Mouse (Mus musculus) hindbrain, embryonic 13.5 days (tissue): Measurements from ENCODE around the gene Hormad2. TPM values are rescaled to one million over a fixed set of nuclear protein-coding genes. Genes with fewer than 3 reads are reported as not detected.

ENCODE experiments used
- ATAC-seq: fragments of 200-750 bp; cut with Nextera tagmentation; 2 replicates; pipeline ENCODE4 v1.8.0; 2017; ENCODE audit warnings: moderate TSS enrichment; ENCODE audit not compliant: low FRiP score
- H3K27ac ChIP-seq: fragments of 300-500 bp; sonication (generic); 2 replicates; pipeline ENCODE4 v1.5.1; 2015; ENCODE audit warnings: inconsistent platforms, mild to moderate bottlenecking, moderate library complexity
- H3K27me3 ChIP-seq: fragments of 300-500 bp; sonication (generic); 2 replicates; pipeline ENCODE4 v1.6.1; 2015; ENCODE audit warnings: mild to moderate bottlenecking, inconsistent platforms
- H3K36me3 ChIP-seq: fragments of 300-500 bp; sonication (generic); 2 replicates; pipeline ENCODE4 v1.6.1; 2015; ENCODE audit warnings: mild to moderate bottlenecking, inconsistent platforms
- H3K4me1 ChIP-seq: fragments of 300-500 bp; sonication (generic); replicated peaks from 2 replicates; pipeline ENCODE4 v1.6.1; 2015; ENCODE audit warnings: inconsistent platforms
- H3K4me2 ChIP-seq: fragments of 300-500 bp; sonication (generic); 2 replicates; pipeline ENCODE4 v1.6.1; 2015; ENCODE audit warnings: inconsistent platforms, mild to moderate bottlenecking, moderate library complexity
- H3K4me3 ChIP-seq: fragments of 300-500 bp; sonication (generic); 2 replicates; pipeline ENCODE4 v1.5.1; 2015; ENCODE audit warnings: mild to moderate bottlenecking, inconsistent platforms
- H3K9ac ChIP-seq: fragments of 300-500 bp; sonication (generic); 2 replicates; pipeline ENCODE4 v1.6.1; 2015; ENCODE audit warnings: mild to moderate bottlenecking, inconsistent platforms
- H3K9me3 ChIP-seq: fragments of 300-500 bp; sonication (generic); 2 replicates; pipeline ENCODE4 v1.6.1; 2016; ENCODE audit warnings: inconsistent platforms
- WGBS: fragments of 180-500 bp; shearing (Covaris S2); methylation state at CpG from one replicate; pipeline ENCODE4 v1.1.7; 2015; 5-methylcytosine and 5-hydroxymethylcytosine counted together
- polyA plus RNA-seq: library from polyadenylated mRNA; unstranded; fragments of >200 nt; fragmentation: Nextera tagmentation; extraction: Ambion mirVana; gene quantifications from 2 replicates; pipeline ENCODE4 v1.2.1, GENCODE M21; 2015

The Hormad2 gene
- polyA plus RNA-seq, 1 experiment from 2014 or later = not detected

DNA sequence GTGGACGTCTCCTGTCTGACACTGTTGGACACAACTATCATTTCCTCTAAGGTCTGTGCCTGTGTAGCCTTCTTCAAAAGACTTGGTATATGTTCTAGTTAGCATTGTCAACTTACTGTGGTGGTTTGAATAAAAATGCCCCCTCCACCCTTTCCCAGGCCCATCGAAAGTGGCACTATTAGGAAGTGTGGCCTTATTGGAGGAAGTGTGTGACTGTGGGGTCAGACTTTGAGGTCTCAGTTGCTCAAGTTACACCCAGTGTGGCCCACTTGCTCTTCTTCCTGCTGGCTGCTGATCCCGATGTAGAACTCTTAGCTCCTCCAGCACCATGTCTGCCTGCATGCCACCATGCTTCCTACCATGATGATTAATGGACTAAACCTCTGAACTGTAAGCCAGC is 112.7 kb downstream of the Hormad2 start:
- no peak overlapping the region for H3K9ac ChIP-seq
- no peak overlapping the region for H3K4me2 ChIP-seq
- H3K4me3 ChIP-seq = no peak overlapping the region
- H3K36me3 ChIP-seq = no peaks in the 10 kb centered on the region
- ATAC-seq = no peak
- H3K9me3 ChIP-seq = no peaks in the 10 kb centered on the region
- H3K27ac ChIP-seq = no peak overlapping the region
- WGBS = 83% methylated on average over 3 of the region's 3 CpGs
- H3K4me1 ChIP-seq = no peaks in the 10 kb centered on the region
- H3K27me3 ChIP-seq = no peaks in the 10 kb centered on the region

DNA sequence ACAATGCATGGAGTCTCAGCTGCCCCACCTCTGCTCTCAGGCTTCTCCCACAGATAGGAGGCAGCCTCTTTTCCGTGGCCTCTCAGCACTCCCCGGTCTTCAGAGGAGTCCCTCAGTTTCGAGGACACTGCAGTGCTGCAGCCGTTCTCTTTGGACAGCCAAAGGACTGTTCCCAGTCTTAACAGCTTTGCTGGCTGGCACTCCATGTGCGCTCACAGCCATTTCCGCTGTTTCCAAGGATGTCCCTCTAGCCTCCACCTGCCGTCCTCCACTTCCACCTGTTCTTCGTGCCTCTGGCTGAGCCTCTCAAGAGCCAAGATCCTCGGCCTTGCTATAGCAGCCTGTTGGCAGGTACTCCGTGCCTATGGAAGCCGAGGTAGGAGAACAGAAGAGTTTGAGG is 117.4 kb downstream of the Hormad2 start:
- H3K9me3 ChIP-seq = no peaks in the 10 kb centered on the region
- no peaks in the 10 kb centered on the region for H3K4me1 ChIP-seq
- H3K36me3 ChIP-seq = no peaks in the 10 kb centered on the region
- no peak overlapping the region for H3K4me2 ChIP-seq
- no peak overlapping the region for H3K9ac ChIP-seq
- H3K4me3 ChIP-seq = no peak overlapping the region
- H3K27ac ChIP-seq = no peak overlapping the region
- no peak for ATAC-seq
- 70% methylated on average over 11 of the region's 11 CpGs for WGBS
- no peaks in the 10 kb centered on the region for H3K27me3 ChIP-seq

DNA sequence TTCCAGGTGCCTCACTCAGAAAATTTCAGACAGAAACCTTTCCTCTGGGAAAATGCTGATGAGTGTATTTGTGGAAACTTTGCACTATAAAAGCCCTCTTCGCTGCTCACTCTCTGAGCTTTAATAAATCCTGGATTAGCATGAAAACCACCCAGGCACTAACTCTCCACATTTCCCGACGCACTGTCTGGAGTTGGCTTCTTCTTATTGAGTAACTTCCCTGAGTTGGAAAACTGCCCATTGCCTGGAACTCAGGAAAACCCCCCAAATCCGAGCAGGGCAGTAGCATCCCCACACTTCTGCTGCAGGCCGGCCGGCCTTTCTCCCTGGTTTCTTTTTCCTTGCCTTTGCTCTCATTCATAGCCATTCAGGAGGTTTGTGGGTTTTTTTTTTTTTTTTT is 118.0 kb downstream of the Hormad2 start:
- Histone ChIP-seq H3K9me3 (no peaks in the 10 kb centered on the region), H3K36me3 (no peaks in the 10 kb centered on the region), H3K4me2 (no peak overlapping the region), H3K4me1 (no peaks in the 10 kb centered on the region), H3K27me3 (no peaks in the 10 kb centered on the region), H3K27ac (no peak overlapping the region), H3K9ac (no peak overlapping the region), H3K4me3 (no peak overlapping the region)
- WGBS = 60% methylated on average over 6 of the region's 6 CpGs
- ATAC-seq = no peak

DNA sequence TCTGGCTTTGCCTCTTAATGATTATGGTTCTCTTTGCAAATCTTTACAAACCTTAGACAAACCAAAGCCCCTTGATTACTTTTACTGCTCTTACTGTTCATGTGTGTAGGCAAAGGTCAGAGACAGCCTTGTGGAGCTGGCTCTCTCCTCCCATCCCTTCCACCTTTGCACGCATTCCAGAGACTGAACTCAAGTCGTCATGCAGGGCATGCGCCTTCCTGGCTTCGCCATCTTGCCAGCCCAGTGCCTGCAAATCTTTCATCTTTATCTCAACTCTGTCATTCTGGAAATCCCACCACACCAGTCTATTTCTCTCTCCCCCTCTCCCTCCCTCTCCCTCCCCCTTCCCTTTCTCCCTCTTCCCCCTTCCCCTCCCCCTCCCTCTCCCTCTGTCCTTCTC is 120.0 kb downstream of the Hormad2 start:
- H3K9ac ChIP-seq = no peak overlapping the region
- H3K9me3 ChIP-seq = no peaks in the 10 kb centered on the region
- no peaks in the 10 kb centered on the region for H3K4me1 ChIP-seq
- no peak overlapping the region for H3K4me3 ChIP-seq
- 64% methylated on average over 4 of the region's 4 CpGs for WGBS
- H3K4me2 ChIP-seq = no peak overlapping the region
- no peak for ATAC-seq
- no peak overlapping the region for H3K27ac ChIP-seq
- H3K36me3 ChIP-seq = no peaks in the 10 kb centered on the region
- no peaks in the 10 kb centered on the region for H3K27me3 ChIP-seq

DNA sequence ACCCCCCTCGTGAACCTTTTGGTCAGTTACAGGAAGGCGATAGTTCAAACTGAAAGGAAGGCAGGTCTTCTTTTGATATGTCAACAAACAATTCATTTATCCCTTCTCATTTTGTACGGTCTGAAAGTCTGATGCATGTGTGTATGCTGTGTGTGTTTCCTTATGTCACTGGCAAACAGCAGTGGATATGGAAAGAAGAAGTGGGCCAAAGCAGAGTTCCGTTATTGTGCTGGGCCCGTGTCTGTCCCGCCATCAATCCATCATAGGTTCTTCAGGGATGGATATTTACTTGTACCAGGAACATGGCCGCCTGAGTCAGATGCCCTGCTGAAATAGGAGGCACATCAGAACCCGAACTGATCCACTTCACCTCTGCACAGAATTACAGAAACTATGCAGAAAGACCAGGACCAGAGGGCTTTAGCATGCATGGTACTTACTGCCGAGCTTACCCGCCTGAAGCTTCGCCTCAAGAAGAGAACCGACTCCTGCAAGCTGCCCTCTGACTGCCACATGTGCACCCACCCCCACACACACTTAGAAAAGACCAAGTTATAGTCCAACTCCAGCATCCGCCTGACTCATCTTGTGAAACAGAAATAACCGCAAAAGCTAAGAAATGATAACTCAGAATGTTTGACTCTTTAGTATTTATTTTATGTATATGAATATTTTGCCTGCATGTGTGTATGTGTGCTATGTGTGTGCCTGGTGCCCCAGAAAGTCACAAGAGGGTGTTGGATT is 121.5 kb downstream of the Hormad2 start:
- Histone ChIP-seq H3K4me3 (no peak overlapping the region), H3K27ac (no peak overlapping the region), H3K4me1 (no peaks in the 10 kb centered on the region), H3K9ac (no peak overlapping the region), H3K27me3 (no peaks in the 10 kb centered on the region), H3K9me3 (no peaks in the 10 kb centered on the region), H3K36me3 (no peaks in the 10 kb centered on the region), H3K4me2 (no peak overlapping the region)
- WGBS = 93% methylated on average over 14 of the region's 14 CpGs
- no peak for ATAC-seq

GRCm38 (mm10) chr11:4318011-4318410 is 122.9 kb downstream of the Hormad2 start:
- ATAC-seq = no peak
- Histone ChIP-seq H3K4me3 (no peak overlapping the region), H3K9ac (no peak overlapping the region), H3K27me3 (no peaks in the 10 kb centered on the region), H3K4me1 (no peaks in the 10 kb centered on the region), H3K27ac (no peak overlapping the region), H3K4me2 (no peak overlapping the region), H3K9me3 (no peaks in the 10 kb centered on the region), H3K36me3 (no peaks in the 10 kb centered on the region)
- WGBS = 88% methylated on average over 3 of the region's 3 CpGs

DNA sequence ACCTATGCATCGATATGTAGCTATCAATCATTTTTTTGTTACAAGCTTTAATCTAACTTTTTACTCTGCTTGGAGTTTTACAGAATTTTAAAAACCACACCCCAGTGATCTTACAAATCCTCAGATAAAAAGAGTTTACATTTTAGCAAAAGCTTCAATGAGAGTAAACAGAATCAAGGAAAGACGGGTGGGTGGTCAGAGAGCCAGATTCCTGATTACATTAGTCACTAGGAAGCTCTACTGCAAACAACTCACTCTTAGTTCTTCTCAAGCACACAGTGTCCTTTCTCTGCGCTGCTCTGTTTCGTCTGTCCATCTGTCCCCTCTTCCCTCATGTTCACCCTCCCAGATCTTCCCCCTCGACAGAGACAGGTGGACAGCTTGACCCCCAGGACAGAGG is 123.6 kb downstream of the Hormad2 start:
- Histone ChIP-seq H3K9me3 (no peaks in the 10 kb centered on the region), H3K4me2 (no peak overlapping the region), H3K27ac (no peak overlapping the region), H3K4me3 (no peak overlapping the region), H3K9ac (no peak overlapping the region), H3K36me3 (no peaks in the 10 kb centered on the region), H3K27me3 (no peaks in the 10 kb centered on the region), H3K4me1 (no peaks in the 10 kb centered on the region)
- ATAC-seq = no peak
- 69% methylated on average over 5 of the region's 5 CpGs for WGBS

DNA sequence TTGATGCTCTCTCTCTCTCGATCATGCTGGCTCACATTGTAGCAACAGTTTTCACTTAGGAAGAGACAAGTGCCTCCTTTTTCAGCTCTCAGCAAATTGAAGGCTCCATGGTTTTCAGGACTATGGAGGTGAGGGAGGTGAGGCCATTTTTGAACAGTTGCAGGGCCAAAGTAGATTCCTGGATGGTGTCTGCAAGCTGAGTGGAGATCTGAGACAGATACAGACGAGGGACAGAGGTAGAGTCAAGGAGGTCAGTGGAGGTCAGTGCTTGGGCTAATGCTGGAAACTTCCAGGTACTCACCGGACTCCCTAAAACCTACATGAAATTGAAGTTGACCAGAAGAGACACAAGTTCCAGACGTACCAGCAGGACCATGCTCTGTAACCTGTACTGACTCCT is 128.7 kb downstream of the Hormad2 start:
- Histone ChIP-seq H3K9ac (no peak overlapping the region), H3K36me3 (no peaks in the 10 kb centered on the region), H3K27me3 (no peaks in the 10 kb centered on the region), H3K27ac (no peak overlapping the region), H3K4me1 (peaks cover 4% of the 10 kb centered on the region; the same call in 1 of the 2 replicates), H3K4me3 (no peak overlapping the region), H3K9me3 (no peaks in the 10 kb centered on the region), H3K4me2 (no peak overlapping the region)
- WGBS = 82% methylated on average over 4 of the region's 4 CpGs
- ATAC-seq = no peak

DNA sequence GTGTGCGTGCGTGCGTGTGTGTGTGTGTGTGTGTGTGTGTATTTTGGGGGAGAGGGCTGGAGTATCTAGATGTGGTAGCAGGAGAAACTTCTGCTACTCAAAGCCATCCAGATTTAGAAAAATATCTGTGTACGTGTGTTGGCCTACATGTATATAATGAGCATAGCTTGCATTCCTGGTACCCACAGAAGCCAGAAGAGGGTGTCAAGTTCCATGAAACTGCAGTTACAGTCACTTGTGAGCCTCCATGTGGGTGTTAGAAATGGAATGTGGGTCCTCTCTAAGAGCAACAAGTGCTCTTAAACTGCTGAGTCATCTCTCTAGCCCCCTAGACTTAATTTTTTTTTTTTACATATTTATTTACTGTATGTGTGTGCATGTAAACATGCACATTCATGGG is 130.6 kb downstream of the Hormad2 start:
- H3K9me3 ChIP-seq = no peaks in the 10 kb centered on the region
- no peak overlapping the region for H3K27ac ChIP-seq
- H3K4me2 ChIP-seq = no peak overlapping the region
- no peak overlapping the region for H3K4me3 ChIP-seq
- H3K9ac ChIP-seq = no peak overlapping the region
- 87% methylated on average over 4 of the region's 4 CpGs for WGBS
- H3K36me3 ChIP-seq = no peaks in the 10 kb centered on the region
- H3K4me1 ChIP-seq = peaks cover 4% of the 10 kb centered on the region; the same call in 1 of the 2 replicates
- no peak for ATAC-seq
- H3K27me3 ChIP-seq = no peaks in the 10 kb centered on the region

DNA sequence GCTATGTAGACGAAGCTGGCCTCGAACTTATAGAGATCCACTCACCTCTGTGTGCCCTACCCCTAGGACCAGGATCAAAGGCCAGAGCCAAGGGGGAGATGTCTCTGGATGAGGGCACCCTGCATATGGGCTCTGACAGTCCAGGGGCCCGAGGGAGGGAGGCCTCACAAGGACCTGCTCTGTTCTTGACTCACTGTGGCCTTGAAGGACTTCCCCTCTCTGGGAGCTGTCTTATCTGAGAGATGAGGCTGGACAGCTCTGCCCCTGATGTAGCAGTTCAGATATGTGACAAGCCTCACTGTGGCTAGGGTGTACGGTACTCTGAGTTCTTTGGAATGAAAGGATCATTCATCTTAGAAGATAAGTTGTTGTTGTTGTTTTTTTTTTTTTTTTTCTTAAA is 131.3 kb downstream of the Hormad2 start:
- Histone ChIP-seq H3K27ac (no peak overlapping the region), H3K4me2 (no peak overlapping the region), H3K36me3 (no peaks in the 10 kb centered on the region), H3K4me1 (peaks cover 4% of the 10 kb centered on the region; the same call in 1 of the 2 replicates), H3K27me3 (no peaks in the 10 kb centered on the region), H3K9ac (no peak overlapping the region), H3K9me3 (no peaks in the 10 kb centered on the region), H3K4me3 (no peak overlapping the region)
- 87% methylated on average over 4 of the region's 4 CpGs for WGBS
- ATAC-seq = no peak

- H3K27me3 ChIP-seq = no peaks in the 10 kb centered on the region
- H3K9me3 ChIP-seq = no peaks in the 10 kb centered on the region
- H3K9ac ChIP-seq = no peak overlapping the region
- WGBS = 62% methylated on average over 25 of the region's 25 CpGs
- no peak overlapping the region for H3K4me3 ChIP-seq
- ATAC-seq = no peak
- H3K4me2 ChIP-seq = no peak overlapping the region
- no peak overlapping the region; the same call in 1 of the 2 replicates for H3K27ac ChIP-seq
- H3K4me1 ChIP-seq = peaks cover 4% of the 10 kb centered on the region; the same call in 1 of the 2 replicates
- no peaks in the 10 kb centered on the region for H3K36me3 ChIP-seq
Measured at GRCm38 (mm10) chr11:4308514-4309450, 132.1 kb downstream of the Hormad2 start.

- Histone ChIP-seq H3K4me2 (no peak overlapping the region), H3K4me3 (no peak overlapping the region), H3K9ac (no peak overlapping the region), H3K4me1 (peaks cover 4% of the 10 kb centered on the region; the same call in 1 of the 2 replicates), H3K27me3 (no peaks in the 10 kb centered on the region), H3K27ac (no peak overlapping the region; the same call in 1 of the 2 replicates), H3K36me3 (no peaks in the 10 kb centered on the region), H3K9me3 (no peaks in the 10 kb centered on the region)
- no peak for ATAC-seq
- 21% methylated on average over 6 of the region's 6 CpGs for WGBS
Measured at GRCm38 (mm10) chr11:4308060-4308513, 132.8 kb downstream of the Hormad2 start.
